Mouse (Mus musculus): ENCODE results near the gene Tfec.

GRCm38 (mm10) chr6:16931059-16931458 is 32.8 kb upstream of the Tfec start:
- TF ChIP-seq POLR2A (IDR thresholded peaks at IDR 0.05; ENCODE audit: control insufficient read depth, low read depth, low read length) = no peak
- no peak for TF ChIP-seq CTCF (IDR thresholded peaks at IDR 0.05; ENCODE audit: control insufficient read depth, insufficient read depth, insufficient replicate concordance, low read depth, low read length)
